Mouse (Mus musculus): Measurements from ENCODE around the gene Nectin4. TPM values are rescaled to one million over a fixed set of nuclear protein-coding genes. Genes with fewer than 3 reads are reported as not detected.

Gene Nectin4
- total RNA-seq (2023; ENCODE audit: inconsistent age): 0.21 to 0.58 TPM (median 0.45 TPM) in 4 replicates

GRCm38 (mm10) chr1:171369845-171370556 lies at the start of gene Nectin4:
Nectin4 (plus strand) TSS chr1:171370099.

GRCm38 (mm10) chr1:171328839-171329432 lies 41.0 kb upstream of the Nectin4 start, which contains the start of gene Dedd:
Dedd (plus strand) TSS chr1:171329145.

GRCm38 (mm10) chr1:171345225-171346094 lies 24.4 kb upstream of the Nectin4 start, which contains the start of the genes Nit1 and Pfdn2:
Nit1 (minus strand) TSS chr1:171345646.
Pfdn2 (plus strand) TSS chr1:171345670.

GRCm38 (mm10) chr1:171360656-171361055 lies 9.2 kb upstream of the Nectin4 start, which contains the start of gene Klhdc9:
Klhdc9 (minus strand) TSS chr1:171360798.

GRCm38 (mm10) chr1:171388376-171389102 lies 18.6 kb downstream of the Nectin4 start, which contains the start of gene Arhgap30:
Arhgap30 (plus strand) TSS chr1:171388954.

GRCm38 (mm10) chr1:171410947-171411484 lies 41.1 kb downstream of the Nectin4 start, which contains the start of gene Usf1:
Usf1 (plus strand) TSS chr1:171411313.

GRCm38 (mm10) chr1:171418660-171419059 lies 48.8 kb downstream of the Nectin4 start, which contains the start of gene Tstd1:
Tstd1 (plus strand) TSS chr1:171418872.

GRCm38 (mm10) chr1:171437264-171438013 lies 67.5 kb downstream of the Nectin4 start, which contains the start of gene F11r:
F11r (plus strand) TSS chr1:171437535.

Other genes starting within 250 kb of the Nectin4 start
- 89.4 to 111 TPM (median 94.1 TPM) in 4 replicates for gene Sdhc, start 219.5 kb upstream of the Nectin4 start, total RNA-seq (2023; ENCODE audit: inconsistent age)
- not detected in 4 replicates for gene Mpz, start 219.4 kb upstream of the Nectin4 start, total RNA-seq (2023; ENCODE audit: inconsistent age)
- gene Pcp4l1, start 173.8 kb upstream of the Nectin4 start, total RNA-seq (2023; ENCODE audit: inconsistent age): not detected in 4 replicates
- gene Nr1i3, start 156.1 kb upstream of the Nectin4 start, total RNA-seq (2023; ENCODE audit: inconsistent age): not detected in 4 replicates
- 21.8 to 26.5 TPM (median 24.2 TPM) in 4 replicates for gene Tomm40l, start 147.6 kb upstream of the Nectin4 start, total RNA-seq (2023; ENCODE audit: inconsistent age)
- gene Apoa2, start 145.0 kb upstream of the Nectin4 start, total RNA-seq (2023; ENCODE audit: inconsistent age): not detected in 4 replicates
- gene Fcer1g, start 135.7 kb upstream of the Nectin4 start, total RNA-seq (2023; ENCODE audit: inconsistent age): 4.7 to 12.2 TPM (median 7.7 TPM) in 4 replicates
- gene Adamts4, start 119.7 kb upstream of the Nectin4 start, total RNA-seq (2023; ENCODE audit: inconsistent age): not detected in 4 replicates
- 120 to 147 TPM (median 125 TPM) in 4 replicates for gene Ndufs2, start 118.7 kb upstream of the Nectin4 start, total RNA-seq (2023; ENCODE audit: inconsistent age)
- gene B4galt3, start 99.8 kb upstream of the Nectin4 start, total RNA-seq (2023; ENCODE audit: inconsistent age): 79.8 to 117 TPM (median 101 TPM) in 4 replicates
- 60.4 to 71.5 TPM (median 66.1 TPM) in 4 replicates for gene Ppox, start 88.9 kb upstream of the Nectin4 start, total RNA-seq (2023; ENCODE audit: inconsistent age)
- 48.5 to 60.7 TPM (median 55.3 TPM) in 4 replicates for gene Usp21, start 82.1 kb upstream of the Nectin4 start, total RNA-seq (2023; ENCODE audit: inconsistent age)
- gene Ufc1, start 75.1 kb upstream of the Nectin4 start, total RNA-seq (2023; ENCODE audit: inconsistent age): 44.8 to 53.1 TPM (median 48.1 TPM) in 4 replicates
- 31.3 to 39.4 TPM (median 34.5 TPM) in 4 replicates for gene Dedd, start 41.0 kb upstream of the Nectin4 start, total RNA-seq (2023; ENCODE audit: inconsistent age)
- 26.8 to 31.8 TPM (median 28.6 TPM) in 4 replicates for gene Nit1, start 24.5 kb upstream of the Nectin4 start, total RNA-seq (2023; ENCODE audit: inconsistent age)
- 67.5 to 78.8 TPM (median 74.9 TPM) in 4 replicates for gene Pfdn2, start 24.4 kb upstream of the Nectin4 start, total RNA-seq (2023; ENCODE audit: inconsistent age)
- gene Klhdc9, start 9.3 kb upstream of the Nectin4 start, total RNA-seq (2023; ENCODE audit: inconsistent age): 0.32 to 0.58 TPM (median 0.45 TPM) in 4 replicates
- 295 to 311 TPM (median 296 TPM) in 4 replicates for gene Arhgap30, start 18.9 kb downstream of the Nectin4 start, total RNA-seq (2023; ENCODE audit: inconsistent age)
- 168 to 206 TPM (median 179 TPM) in 4 replicates for gene Usf1, start 41.2 kb downstream of the Nectin4 start, total RNA-seq (2023; ENCODE audit: inconsistent age)
- 6.4 to 19.0 TPM (median 10.9 TPM) in 4 replicates for gene Tstd1, start 48.8 kb downstream of the Nectin4 start, total RNA-seq (2023; ENCODE audit: inconsistent age)
- 0.27 to 1.3 TPM (median 0.89 TPM) in 4 replicates for gene F11r, start 67.4 kb downstream of the Nectin4 start, total RNA-seq (2023; ENCODE audit: inconsistent age)
- 8.7 to 11.8 TPM (median 9.2 TPM) in 4 replicates for gene Alyref2, start 133.4 kb downstream of the Nectin4 start, total RNA-seq (2023; ENCODE audit: inconsistent age)
- not detected in 4 replicates for gene Itln1, start 165.2 kb downstream of the Nectin4 start, total RNA-seq (2023; ENCODE audit: inconsistent age)
- 10.1 to 11.8 TPM (median 11.3 TPM) in 4 replicates for gene Cd244a, start 189.1 kb downstream of the Nectin4 start, total RNA-seq (2023; ENCODE audit: inconsistent age)
- gene Ly9, start 237.3 kb downstream of the Nectin4 start, total RNA-seq (2023; ENCODE audit: inconsistent age): 116 to 137 TPM (median 130 TPM) in 4 replicates